Mouse (Mus musculus) brain, adult 2 months (tissue): ENCODE measurements around the gene Cyp4a10.
"Not testable (repeated sequence)": the region's sequence is repeated elsewhere in the genome, so short reads cannot be mapped to it uniquely, and the experiment has no call there.

Experiments
- DNase-seq: peaks from one replicate; pipeline ENCODE4 v3.0.0; 2011; ENCODE audit warnings: low read depth, low spot score

Gene Cyp4a10

GRCm38 (mm10) chr4:115518000-115518399 is at the start of gene Cyp4a10:
Cyp4a10 (plus strand) TSS chr4:115518264.
- not testable (repeated sequence) for DNase-seq

- not testable (repeated sequence) for DNase-seq
Observed at GRCm38 (mm10) chr4:115473585-115473984, 44.5 kb upstream of the Cyp4a10 start.

- peak; percentile 24 for DNase-seq
Observed at GRCm38 (mm10) chr4:115476051-115476450, 42.0 kb upstream of the Cyp4a10 start.

- DNase-seq, result peak; percentile 16
Observed at GRCm38 (mm10) chr4:115481006-115481652, 36.9 kb upstream of the Cyp4a10 start.

DNA sequence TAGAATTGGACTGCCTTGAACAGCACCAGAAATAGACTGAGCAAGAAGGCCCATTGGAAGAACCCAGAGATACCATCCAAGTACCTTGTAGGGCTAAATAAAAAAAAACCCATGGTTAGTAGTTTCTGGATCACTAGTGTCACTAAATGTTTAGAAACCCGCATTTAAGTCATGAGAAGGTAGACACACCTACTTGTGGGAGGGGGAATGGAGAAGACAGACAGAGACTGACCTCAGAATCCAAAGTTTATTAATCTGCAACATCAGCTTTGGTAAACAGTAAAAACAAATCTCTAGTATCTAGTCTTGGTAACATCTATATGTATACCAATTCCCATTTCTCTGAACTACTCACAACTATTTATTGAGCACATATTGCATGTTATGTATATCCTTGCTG is 22.1 kb upstream of the Cyp4a10 start, which contains the start of gene Cyp4a14:
Gene Cyp4a14 (minus strand): TSS at position 142 of the 400 bp plus-strand sequence.
- DNase-seq, result no peak

- no peak for DNase-seq
Observed at GRCm38 (mm10) chr4:115497466-115497865, 20.6 kb upstream of the Cyp4a10 start.

DNA sequence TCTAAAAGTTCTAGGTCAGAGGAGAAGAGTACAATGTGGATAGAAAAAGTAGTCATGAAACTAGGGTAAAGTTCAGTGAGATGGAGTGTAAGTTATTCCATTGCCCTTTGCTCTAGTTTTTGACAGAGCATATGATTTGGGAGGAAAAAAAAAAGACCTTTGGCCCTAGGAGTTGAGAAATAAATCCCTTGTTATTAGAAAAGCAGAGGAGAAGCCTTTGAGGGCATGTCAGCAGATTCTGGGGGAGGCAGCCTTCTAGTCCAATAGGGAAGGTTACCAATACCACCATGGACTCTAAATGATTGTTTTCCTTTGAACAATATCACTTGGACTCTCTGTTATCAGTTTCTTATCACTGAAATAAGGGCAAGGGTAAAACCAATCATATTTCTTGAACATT is 4.1 kb upstream of the Cyp4a10 start:
- not testable (repeated sequence) for DNase-seq

GRCm38 (mm10) chr4:115519444-115519843 is 1.4 kb downstream of the Cyp4a10 start:
- no peak for DNase-seq

- no peak for DNase-seq
Observed at GRCm38 (mm10) chr4:115521766-115522165, 3.7 kb downstream of the Cyp4a10 start.

GRCm38 (mm10) chr4:115545101-115545500 is 27.0 kb downstream of the Cyp4a10 start:
- no peak for DNase-seq

DNA sequence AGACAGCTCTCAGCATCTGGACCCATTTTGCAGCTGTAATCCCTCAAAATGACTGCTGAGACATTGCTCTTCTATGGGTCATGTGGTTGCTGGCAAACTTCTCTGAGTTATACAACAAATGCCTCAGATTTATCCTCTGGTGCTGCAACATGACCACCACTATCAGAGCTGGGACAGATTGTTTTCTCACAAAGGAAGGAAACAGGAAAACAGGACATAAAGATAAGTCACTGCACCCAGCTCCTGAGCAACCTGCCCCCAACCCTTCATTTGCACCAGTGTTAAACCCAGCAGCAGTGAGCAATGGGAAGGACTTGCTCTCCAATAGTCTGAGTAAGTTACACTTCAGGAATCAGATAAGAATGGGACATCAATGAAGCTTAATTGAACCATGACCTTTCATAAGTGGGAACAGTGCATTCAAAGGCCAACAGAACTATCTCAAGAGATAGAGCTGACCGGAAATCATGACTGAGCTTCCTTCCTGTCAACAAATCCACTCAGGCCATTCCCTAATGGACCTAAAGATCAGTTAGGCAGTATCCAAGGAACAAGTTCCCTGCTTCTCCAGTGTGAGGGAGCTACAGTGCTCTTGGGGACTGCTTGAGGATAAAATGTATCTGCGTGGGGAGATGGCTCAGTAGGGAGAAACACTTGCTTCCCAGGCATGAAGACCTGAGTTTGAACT is 28.2 kb downstream of the Cyp4a10 start:
- DNase-seq, result no peak

- no peak for DNase-seq
Observed at GRCm38 (mm10) chr4:115552726-115553125, 34.7 kb downstream of the Cyp4a10 start.

DNA sequence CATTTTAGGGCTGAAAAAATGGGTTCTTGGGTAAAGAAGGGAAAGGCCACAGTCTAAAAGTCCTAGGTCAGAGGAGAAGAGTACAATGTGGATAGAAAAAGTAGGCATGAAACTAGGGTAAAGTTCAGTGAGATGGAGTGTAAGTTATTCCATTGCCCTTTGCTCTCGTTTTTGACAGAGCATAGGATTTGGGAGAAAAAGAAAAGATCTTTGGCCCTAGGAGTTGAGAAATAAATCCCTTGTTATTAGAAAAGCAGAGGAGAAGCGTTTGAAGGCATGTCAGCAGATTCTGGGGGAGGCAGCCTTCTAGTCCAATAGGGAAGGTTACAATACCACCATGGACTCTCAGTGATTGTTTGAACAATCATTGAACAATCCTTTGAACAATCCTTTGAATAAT is 37.4 kb downstream of the Cyp4a10 start:
- no peak for DNase-seq

GRCm38 (mm10) chr4:115557861-115558561 is 39.9 kb downstream of the Cyp4a10 start:
- no peak for DNase-seq

- DNase-seq, result not testable (repeated sequence)
Observed at GRCm38 (mm10) chr4:115561236-115561635, 43.2 kb downstream of the Cyp4a10 start.

DNA sequence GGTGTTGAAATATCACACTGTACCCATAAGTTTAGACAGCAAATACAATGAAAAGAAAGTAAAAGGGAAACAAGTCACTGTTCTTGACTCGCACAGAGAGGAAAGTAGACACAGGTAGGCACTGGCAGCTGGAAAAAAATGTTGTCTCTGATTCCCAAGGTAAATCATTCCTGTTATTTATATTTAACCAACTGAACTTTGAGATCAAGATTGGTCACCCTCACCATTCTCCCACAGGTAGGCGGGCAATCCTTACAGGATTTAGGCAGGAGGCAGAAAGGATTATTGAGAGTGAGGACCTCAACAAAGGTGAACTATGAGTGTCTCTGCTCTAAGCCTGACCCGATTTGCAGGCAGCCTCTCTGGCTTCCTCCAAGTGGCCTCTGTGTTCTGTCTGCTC is 45.3 kb downstream of the Cyp4a10 start, which contains the start of gene Cyp4a31:
Gene Cyp4a31 (plus strand): TSS at position 249 of the 400 bp plus-strand sequence.
- DNase-seq, result no peak

DNA sequence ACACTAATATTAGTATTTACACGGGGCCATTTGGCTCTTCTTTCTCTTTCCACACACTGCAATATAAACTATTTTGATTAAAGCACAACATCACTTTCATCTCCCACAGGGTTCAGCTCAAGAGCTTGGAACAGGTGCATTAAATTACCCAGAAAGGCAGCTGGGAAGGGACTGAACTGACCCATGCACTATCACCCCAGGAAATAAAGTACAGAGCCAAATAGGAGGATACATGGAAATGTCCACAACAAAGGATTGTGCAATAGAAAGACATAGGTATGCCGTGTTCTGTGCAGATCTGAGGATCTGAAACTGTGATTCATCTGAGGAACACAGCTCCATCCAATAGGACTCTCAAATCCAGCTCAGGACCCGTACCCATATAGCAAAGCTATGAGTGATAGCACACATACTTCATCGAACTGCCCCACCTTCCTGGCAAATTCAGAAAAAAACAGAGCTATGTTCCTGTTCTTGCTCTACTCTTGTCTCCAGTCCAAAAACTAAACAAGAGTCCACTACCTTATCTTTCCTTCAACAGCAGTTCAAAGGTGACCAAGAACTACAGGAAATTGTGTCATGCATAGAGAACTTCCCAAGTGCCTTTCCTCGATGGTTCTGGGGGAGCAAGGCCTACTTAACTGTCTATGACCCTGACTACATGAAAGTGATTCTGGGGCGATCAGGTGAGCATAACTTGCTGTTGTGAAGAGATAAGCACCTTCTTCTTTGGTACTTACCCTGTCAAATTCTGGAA is 46.6 kb downstream of the Cyp4a10 start:
- DNase-seq, result not testable (repeated sequence)

- DNase-seq, result no peak
Observed at GRCm38 (mm10) chr4:115575255-115575654, 57.2 kb downstream of the Cyp4a10 start.

DNA sequence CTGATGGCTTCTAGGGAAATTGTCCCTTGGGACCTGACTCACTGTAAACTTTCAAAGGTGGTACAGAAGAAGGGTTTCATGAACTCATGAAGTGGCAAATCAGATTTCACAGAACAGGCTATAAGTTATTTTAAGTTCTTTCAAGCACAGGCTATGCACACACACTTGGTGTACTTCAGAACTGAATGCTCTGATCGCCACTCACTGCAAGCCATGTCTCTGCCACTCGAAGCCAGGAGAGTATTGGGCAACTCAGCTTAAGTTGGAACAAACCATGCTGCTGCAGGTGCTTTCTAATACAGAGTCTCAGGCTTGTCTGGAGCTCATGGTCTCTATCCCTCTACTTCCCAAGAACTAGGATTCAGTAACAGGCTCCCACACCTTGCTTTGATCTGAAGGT is 57.7 kb downstream of the Cyp4a10 start:
- no peak for DNase-seq

- no peak for DNase-seq
Observed at GRCm38 (mm10) chr4:115583036-115583435, 65.0 kb downstream of the Cyp4a10 start.
